Mouse (Mus musculus) stomach, postnatal 0 days (tissue): Measurements from ENCODE around the gene Ap1s3. TPM values are rescaled to one million over a fixed set of nuclear protein-coding genes. Genes with fewer than 3 reads are reported as not detected.

Experiments
- ATAC-seq: fragments of 200-750 bp; cut with Nextera tagmentation; 2 replicates; pipeline ENCODE4 v1.8.0; 2017; ENCODE audit not compliant: low FRiP score, low TSS enrichment
- DNase-seq: peaks from one replicate; pipeline ENCODE4 v3.0.0-alpha.2; 2016; ENCODE audit warnings: low spot score
- H3K27ac ChIP-seq: fragments of 300-500 bp; sonication (generic); replicated peaks from 2 replicates; pipeline ENCODE4 v1.5.1; 2014; ENCODE audit warnings: mild to moderate bottlenecking, control low read depth
- H3K27me3 ChIP-seq: fragments of 300-500 bp; sonication (generic); 2 replicates; pipeline ENCODE4 v1.6.1; 2014; ENCODE audit warnings: low read length; ENCODE audit not compliant: control insufficient read depth, insufficient read depth
- H3K36me3 ChIP-seq: fragments of 300-500 bp; sonication (generic); 2 replicates; pipeline ENCODE4 v1.6.1; 2014; ENCODE audit warnings: low read length, mixed read lengths; ENCODE audit not compliant: control insufficient read depth, insufficient read depth
- H3K4me1 ChIP-seq: fragments of 300-500 bp; sonication (generic); replicated peaks from 2 replicates; pipeline ENCODE4 v1.6.1; 2014; ENCODE audit warnings: antibody characterized with exemption; ENCODE audit not compliant: control insufficient read depth, insufficient read depth
- H3K4me2 ChIP-seq: fragments of 300-500 bp; sonication (generic); replicated peaks from 2 replicates; pipeline ENCODE4 v1.6.1; 2014; ENCODE audit warnings: low read depth, mild to moderate bottlenecking, control low read depth, moderate library complexity
- H3K4me3 ChIP-seq: fragments of 300-500 bp; sonication (generic); 2 replicates; pipeline ENCODE4 v1.5.1; 2014; ENCODE audit warnings: low read depth, low read length, control low read depth
- H3K9ac ChIP-seq: fragments of 300-500 bp; sonication (generic); 2 replicates; pipeline ENCODE4 v1.6.1; 2014; ENCODE audit warnings: mild to moderate bottlenecking, low read length, control low read depth, mixed read lengths
- H3K9me3 ChIP-seq: fragments of 300-500 bp; sonication (generic); 2 replicates; pipeline ENCODE4 v1.6.1; 2016; ENCODE audit warnings: low read length; ENCODE audit not compliant: control insufficient read depth
- CTCF ChIP-seq: IDR thresholded peaks from 2 replicates; pipeline ENCODE4 v1.5.1; 2016; ENCODE audit warnings: antibody characterized with exemption, low read depth, mild to moderate bottlenecking, moderate library complexity
- EP300 ChIP-seq: optimal IDR thresholded peaks from 2 replicates; pipeline ENCODE3; 2016; ENCODE audit warnings: antibody characterized with exemption
- WGBS: fragments of 180-500 bp; shearing (Covaris S2); extraction: QIAGEN DNeasy Blood & Tissue Kit; methylation state at CpG from one replicate; pipeline ENCODE4 v1.1.7; 2014; 5-methylcytosine and 5-hydroxymethylcytosine counted together
- polyA plus RNA-seq: library from polyadenylated mRNA; unstranded; fragments of >200 nt; fragmentation: Nextera tagmentation; extraction: Ambion mirVana; gene quantifications from 2 replicates; pipeline ENCODE4 v1.2.1, GENCODE M21; 2015

Gene Ap1s3
- 0.94 and 1.4 TPM in 2 replicates for polyA plus RNA-seq

DNA sequence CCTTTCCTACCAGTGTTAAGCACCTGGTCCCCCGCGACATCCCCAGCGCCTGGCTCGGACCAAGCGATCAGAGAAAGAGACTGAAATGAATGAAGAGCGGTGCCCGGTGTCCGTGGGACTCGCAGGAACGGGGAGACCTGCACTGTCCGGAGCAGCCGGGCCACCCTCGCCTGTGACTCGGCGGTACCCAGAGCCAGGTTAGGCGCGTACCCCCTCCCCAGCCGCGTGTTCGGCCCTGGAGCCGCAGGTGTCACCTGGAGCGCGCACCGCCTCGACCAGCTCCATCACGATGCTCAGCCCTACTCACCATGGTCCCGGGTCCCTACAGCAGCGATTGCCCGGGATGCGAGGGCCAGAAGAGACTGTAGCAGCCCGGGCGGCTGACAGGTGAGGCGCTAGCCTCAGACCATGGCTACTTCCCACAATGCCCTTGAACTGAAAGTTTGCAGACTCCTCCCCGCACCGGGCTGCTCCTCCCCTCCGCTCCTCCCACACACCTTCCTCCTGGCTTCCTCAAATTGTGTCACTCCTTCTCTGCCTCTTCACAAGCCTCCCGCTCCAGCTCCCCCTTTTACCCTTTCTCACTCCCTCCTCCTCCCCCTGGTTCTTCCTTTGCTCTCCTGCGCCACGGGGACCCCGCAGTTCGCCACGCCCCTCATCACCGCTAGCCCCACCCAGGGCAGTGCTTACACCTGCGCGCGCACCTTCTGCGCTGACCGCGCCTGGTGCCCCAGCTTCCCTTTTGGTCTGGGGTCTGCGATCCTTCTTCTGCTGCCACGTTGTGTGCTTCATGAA is at the start of gene Ap1s3:
Gene Ap1s3 (minus strand): TSS at position 430 of the 795 bp plus-strand sequence.
- ATAC-seq (peak; percentile 95), DNase-seq (peak; percentile 85)
- 0 out of 2 replicates have a peak within 1 kb of the TSS, but pooled peaks have one; percentile 30 for H3K27ac ChIP-seq
- H3K36me3 ChIP-seq, result no peaks in the 10 kb centered on the region
- peak within 1 kb of the TSS; percentile 60 for H3K4me3 ChIP-seq
- no peak for TF ChIP-seq EP300
- TF ChIP-seq CTCF, result no peak
- peak within 1 kb of the TSS; percentile 94 for H3K4me2 ChIP-seq
- H3K9ac ChIP-seq, result peak within 1 kb of the TSS; percentile 72
- H3K9me3 ChIP-seq, result no peaks in the 10 kb centered on the region
- no peaks in the 10 kb centered on the region for H3K4me1 ChIP-seq
- H3K27me3 ChIP-seq, result no peaks in the 10 kb centered on the region
- WGBS, result under 1% methylated on average over 51 of the region's 51 CpGs

- DNase-seq, result no peak
- WGBS, result 81% methylated on average over 13 of the region's 13 CpGs
Observed at GRCm38 (mm10) chr1:79714152-79714923, 42.6 kb upstream of the Ap1s3 start.

DNA sequence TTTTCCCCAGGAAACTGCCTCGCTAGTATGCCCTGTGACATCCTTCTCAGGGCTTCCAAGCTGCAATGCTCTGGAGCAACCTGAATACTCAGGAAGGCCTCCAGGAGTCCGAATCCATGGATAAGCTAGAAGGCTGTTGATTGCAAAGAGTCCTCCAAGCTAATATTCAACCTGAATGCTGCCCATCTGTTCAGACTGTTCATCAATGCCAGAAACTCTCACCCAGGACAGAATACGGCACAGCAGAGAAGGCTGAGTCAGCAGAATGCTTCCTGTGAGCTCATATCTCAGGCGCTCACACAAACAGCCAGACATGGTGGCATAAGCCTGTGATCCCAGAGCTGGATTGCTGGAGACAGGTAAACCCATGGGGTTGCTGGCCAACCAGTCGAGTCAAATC is 41.3 kb upstream of the Ap1s3 start:
- no peaks in the 10 kb centered on the region for H3K4me1 ChIP-seq
- H3K4me3 ChIP-seq, result no peak overlapping the region
- H3K4me2 ChIP-seq, result no peak overlapping the region
- ATAC-seq (no peak), DNase-seq (no peak)
- 90% methylated on average over 5 of the region's 5 CpGs for WGBS
- no peak overlapping the region for H3K9ac ChIP-seq
- H3K27me3 ChIP-seq, result no peaks in the 10 kb centered on the region
- no peak overlapping the region for H3K27ac ChIP-seq
- H3K9me3 ChIP-seq, result no peaks in the 10 kb centered on the region
- TF ChIP-seq EP300 (no peak), CTCF (no peak)
- H3K36me3 ChIP-seq, result 0 out of 2 replicates have a peak, but pooled peaks cover 4% of the 10 kb centered on the region

More at GRCm38 (mm10) chr1:79714152-79714923, 42.6 kb upstream of the Ap1s3 start:
- ATAC-seq, result peak; percentile 12; the same call in 1 of the 2 replicates
- H3K4me1 ChIP-seq, result no peaks in the 10 kb centered on the region
- H3K36me3 ChIP-seq, result 0 out of 2 replicates have a peak, but pooled peaks cover 4% of the 10 kb centered on the region
- no peaks in the 10 kb centered on the region for H3K27me3 ChIP-seq
- H3K27ac ChIP-seq, result no peak overlapping the region
- TF ChIP-seq EP300, result no peak
- TF ChIP-seq CTCF, result no peak
- H3K9ac ChIP-seq, result no peak overlapping the region
- H3K9me3 ChIP-seq, result no peaks in the 10 kb centered on the region
- no peak overlapping the region for H3K4me2 ChIP-seq
- H3K4me3 ChIP-seq, result no peak overlapping the region

DNA sequence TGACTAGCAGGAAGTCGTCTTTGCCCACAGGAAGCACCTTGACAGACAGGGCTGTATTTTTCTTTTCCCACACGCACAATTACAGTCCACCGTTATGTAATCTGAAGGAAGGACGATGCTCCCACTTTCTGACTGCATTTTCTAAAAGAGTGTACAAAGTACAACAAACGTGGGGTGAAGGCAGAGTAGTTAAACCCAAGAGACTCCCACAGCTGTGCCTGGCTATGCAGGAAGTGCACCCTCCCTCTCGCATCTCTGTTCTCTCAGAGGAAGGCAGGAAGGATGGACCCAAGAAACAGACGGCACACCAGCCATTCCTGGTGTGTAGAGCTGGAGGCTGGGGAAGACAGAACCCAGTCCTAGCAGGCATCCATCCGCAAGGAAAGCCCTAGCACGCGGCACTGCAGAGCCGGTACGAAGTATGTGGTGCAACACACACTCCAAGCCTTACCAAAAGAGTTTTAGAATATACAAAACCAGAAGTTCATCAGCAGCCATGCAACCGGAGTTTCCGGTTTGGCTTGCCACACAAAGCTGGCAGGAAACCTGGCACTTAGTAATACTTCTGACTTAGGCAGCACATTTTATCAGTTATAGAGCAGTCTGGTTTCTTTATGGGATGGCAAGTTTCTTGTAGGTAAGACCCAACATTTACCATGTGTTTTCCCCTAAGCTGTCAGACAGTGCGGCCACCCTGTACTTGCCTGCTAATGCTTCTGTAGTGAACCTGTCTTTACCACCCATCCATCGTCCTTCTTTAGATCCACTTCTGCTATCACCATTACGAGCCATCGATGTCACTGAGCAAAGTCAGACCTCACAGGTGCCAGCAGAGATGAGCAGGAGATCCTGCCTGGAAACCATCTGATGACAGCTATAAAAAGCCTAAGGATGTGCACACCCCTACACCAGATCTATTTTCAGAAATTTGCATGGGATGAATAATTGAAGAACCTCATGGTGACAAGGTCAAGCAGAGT is 39.7 kb upstream of the Ap1s3 start:
- 68% methylated on average over 18 of the region's 18 CpGs for WGBS

GRCm38 (mm10) chr1:79710678-79711077 is 38.9 kb upstream of the Ap1s3 start:
- no peaks in the 10 kb centered on the region for H3K4me1 ChIP-seq
- H3K27me3 ChIP-seq, result no peaks in the 10 kb centered on the region
- H3K4me2 ChIP-seq, result no peak overlapping the region
- 64% methylated on average over 4 of the region's 4 CpGs for WGBS
- no peak for DNase-seq
- H3K36me3 ChIP-seq, result peaks cover 10% of the 10 kb centered on the region; the same call in 1 of the 2 replicates
- no peak for ATAC-seq
- no peak overlapping the region for H3K4me3 ChIP-seq
- no peak for TF ChIP-seq EP300
- no peak overlapping the region for H3K27ac ChIP-seq
- H3K9me3 ChIP-seq, result no peaks in the 10 kb centered on the region
- H3K9ac ChIP-seq, result no peak overlapping the region

More for the DNA sequence above, 39.7 kb upstream of the Ap1s3 start:
- ATAC-seq (no peak), DNase-seq (no peak)
- H3K4me3 ChIP-seq, result no peak overlapping the region
- no peak overlapping the region for H3K9ac ChIP-seq
- H3K4me2 ChIP-seq, result no peak overlapping the region
- no peaks in the 10 kb centered on the region for H3K27me3 ChIP-seq
- no peak overlapping the region for H3K27ac ChIP-seq
- no peaks in the 10 kb centered on the region for H3K9me3 ChIP-seq
- TF ChIP-seq EP300 (no peak), CTCF (no peak)
- H3K4me1 ChIP-seq, result no peaks in the 10 kb centered on the region
- peaks cover 10% of the 10 kb centered on the region; the same call in 1 of the 2 replicates for H3K36me3 ChIP-seq
